Mouse (Mus musculus): ENCODE measurements around the gene Akr1a1.

DNA sequence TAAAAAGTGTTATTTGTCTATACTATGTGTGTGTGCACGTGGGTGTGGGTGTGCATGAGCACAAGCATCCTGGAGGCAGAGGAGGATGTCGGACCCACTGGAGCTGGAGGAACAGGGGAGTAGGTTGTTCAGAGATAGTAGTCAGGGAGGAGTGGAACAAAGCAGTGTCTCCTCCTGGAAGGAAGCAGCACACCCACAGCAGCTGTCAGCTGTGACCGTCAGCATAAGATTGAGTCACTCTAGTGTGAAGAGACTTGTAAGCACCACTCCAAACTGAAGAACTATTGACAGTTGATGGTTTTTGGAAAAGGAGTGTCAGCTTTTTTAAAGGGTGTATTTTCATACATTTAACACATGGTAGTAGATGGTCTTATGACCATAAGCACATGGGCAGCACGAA is 15.1 kb upstream of the Akr1a1 start:
- TF ChIP-seq POLR2A (IDR thresholded peaks at IDR 0.05; ENCODE audit: extremely low read depth, insufficient read depth, low read length) (no peak), CTCF (IDR thresholded peaks at IDR 0.05; ENCODE audit: extremely low read depth, insufficient read depth, low read length) (no peak)

All from cortical plate, adult 2 months (tissue).